Mouse (Mus musculus) c-Kit-positive CD71-positive TER-119-positive erythroid progenitor cells, embryonic 14.5 days (primary cell): ENCODE results near the gene Stox2.

Experiments used
- DNase-seq: peaks from one replicate; pipeline ENCODE4 v3.0.0-alpha.2; 2013; ENCODE audit warnings: low spot score

Gene Stox2

GRCm38 (mm10) chr8:47354523-47355168 is 91.5 kb downstream of the Stox2 start:
- no peak for DNase-seq

- DNase-seq, result no peak
Measured at GRCm38 (mm10) chr8:47351914-47352701, 94.1 kb downstream of the Stox2 start.

- no peak for DNase-seq
Measured at GRCm38 (mm10) chr8:47349082-47349481, 97.1 kb downstream of the Stox2 start.

GRCm38 (mm10) chr8:47347809-47348208 is 98.4 kb downstream of the Stox2 start:
- DNase-seq, result no peak

- no peak for DNase-seq
Measured at GRCm38 (mm10) chr8:47345772-47346103, 100.4 kb downstream of the Stox2 start.

GRCm38 (mm10) chr8:47345085-47345771 is 100.9 kb downstream of the Stox2 start:
- no peak for DNase-seq

- no peak for DNase-seq
Measured at GRCm38 (mm10) chr8:47341474-47341873, 104.7 kb downstream of the Stox2 start.

- no peak for DNase-seq
Measured at GRCm38 (mm10) chr8:47338691-47339323, 107.4 kb downstream of the Stox2 start.

GRCm38 (mm10) chr8:47336433-47336832 is 109.7 kb downstream of the Stox2 start:
- DNase-seq, result no peak

- no peak for DNase-seq
Measured at GRCm38 (mm10) chr8:47335940-47336339, 110.2 kb downstream of the Stox2 start.

- no peak for DNase-seq
Measured at GRCm38 (mm10) chr8:47334223-47334757, 111.9 kb downstream of the Stox2 start.

- no peak for DNase-seq
Measured at GRCm38 (mm10) chr8:47332941-47333340, 113.2 kb downstream of the Stox2 start.

- DNase-seq, result no peak
Measured at GRCm38 (mm10) chr8:47330982-47331381, 115.2 kb downstream of the Stox2 start.

- DNase-seq, result no peak
Measured at GRCm38 (mm10) chr8:47326348-47326747, 119.8 kb downstream of the Stox2 start.

- DNase-seq, result no peak
Measured at GRCm38 (mm10) chr8:47324117-47324820, 121.9 kb downstream of the Stox2 start.

GRCm38 (mm10) chr8:47321282-47321681 is 124.9 kb downstream of the Stox2 start:
- DNase-seq, result no peak

GRCm38 (mm10) chr8:47320707-47321106 is 125.5 kb downstream of the Stox2 start:
- no peak for DNase-seq

- DNase-seq, result no peak
Measured at GRCm38 (mm10) chr8:47318468-47318867, 127.7 kb downstream of the Stox2 start.

- no peak for DNase-seq
Measured at GRCm38 (mm10) chr8:47308176-47308575, 138.0 kb downstream of the Stox2 start.

GRCm38 (mm10) chr8:47306372-47306771 is 139.8 kb downstream of the Stox2 start:
- DNase-seq, result no peak

GRCm38 (mm10) chr8:47305880-47306279 is 140.3 kb downstream of the Stox2 start:
- DNase-seq, result no peak

- DNase-seq, result no peak
Measured at GRCm38 (mm10) chr8:47298460-47298859, 147.7 kb downstream of the Stox2 start.
